Mouse (Mus musculus): Measurements from ENCODE around the gene Rpl18a. TPM values are rescaled to one million over a fixed set of nuclear protein-coding genes. Genes with fewer than 3 reads are reported as not detected.

Gene Rpl18a
- polyA plus RNA-seq, 1 experiment from 2014 or later = 2,704 TPM

- Histone ChIP-seq H3K4me2 (replicated peaks) (peak overlapping the region; percentile 76), H3K9me3 (ENCODE audit: control insufficient read depth, low read length) (no peaks in the 10 kb centered on the region), H3K9ac (peak overlapping the region; percentile 70), H3K36me3 (replicated peaks; ENCODE audit: control insufficient read depth, insufficient read depth) (peaks cover 10% of the 10 kb centered on the region; the same call in 1 of the 2 replicates), H3K27me3 (ENCODE audit: control insufficient read depth, insufficient read depth, low read length) (no peaks in the 10 kb centered on the region), H3K4me1 (replicated peaks; ENCODE audit: control insufficient read depth, insufficient read depth, low read length) (peaks cover 19% of the 10 kb centered on the region), H3K27ac (no peak overlapping the region), H3K4me3 (replicated peaks; ENCODE audit: low read length) (peak overlapping the region; percentile 41)
- 8% methylated on average over 29 of the region's 33 CpGs for WGBS
- DNase-seq (ENCODE audit: low spot score) (peak; percentile 70), ATAC-seq (ENCODE audit: low FRiP score) (peak; percentile 82)
These were observed 40.5 kb downstream of the Rpl18a start for GRCm38 (mm10) chr8:70856541-70857197.

GRCm38 (mm10) chr8:70856028-70856427, 41.2 kb downstream of the Rpl18a start:
- DNase-seq (ENCODE audit: low spot score) (no peak), ATAC-seq (ENCODE audit: low FRiP score) (no peak)
- peak overlapping the region; percentile 76; the same call in 1 of the 2 replicates for H3K4me2 ChIP-seq (replicated peaks)
- peak overlapping the region; percentile 41; the same call in 1 of the 2 replicates for H3K4me3 ChIP-seq (replicated peaks; ENCODE audit: low read length)
- peaks cover 10% of the 10 kb centered on the region; the same call in 1 of the 2 replicates for H3K36me3 ChIP-seq (replicated peaks; ENCODE audit: control insufficient read depth, insufficient read depth)
- H3K9ac ChIP-seq = 0 out of 2 replicates have a peak overlapping the region, but pooled peaks have one; percentile 70
- peaks cover 19% of the 10 kb centered on the region for H3K4me1 ChIP-seq (replicated peaks; ENCODE audit: control insufficient read depth, insufficient read depth, low read length)
- no peaks in the 10 kb centered on the region for H3K27me3 ChIP-seq (ENCODE audit: control insufficient read depth, insufficient read depth, low read length)
- no peaks in the 10 kb centered on the region for H3K9me3 ChIP-seq (ENCODE audit: control insufficient read depth, low read length)
- 69% methylated on average over 5 of the region's 5 CpGs for WGBS
- no peak overlapping the region for H3K27ac ChIP-seq

- 91% methylated on average over 2 of the region's 2 CpGs for WGBS
These were observed 43.3 kb downstream of the Rpl18a start for GRCm38 (mm10) chr8:70853863-70854262.

GRCm38 (mm10) chr8:70852595-70853231, 44.5 kb downstream of the Rpl18a start:
- Histone ChIP-seq H3K9me3 (ENCODE audit: control insufficient read depth, low read length) (no peaks in the 10 kb centered on the region), H3K27me3 (ENCODE audit: control insufficient read depth, insufficient read depth, low read length) (no peaks in the 10 kb centered on the region), H3K4me3 (replicated peaks; ENCODE audit: low read length) (no peak overlapping the region), H3K36me3 (replicated peaks; ENCODE audit: control insufficient read depth, insufficient read depth) (peaks cover 10% of the 10 kb centered on the region; the same call in 1 of the 2 replicates), H3K4me1 (replicated peaks; ENCODE audit: control insufficient read depth, insufficient read depth, low read length) (peaks cover 13% of the 10 kb centered on the region), H3K27ac (no peak overlapping the region), H3K4me2 (replicated peaks) (no peak overlapping the region), H3K9ac (no peak overlapping the region)
- ATAC-seq (ENCODE audit: low FRiP score) (no peak), DNase-seq (ENCODE audit: low spot score) (no peak)
- 89% methylated on average over 41 of the region's 41 CpGs for WGBS

More at GRCm38 (mm10) chr8:70853863-70854262, 43.3 kb downstream of the Rpl18a start:
- no peaks in the 10 kb centered on the region for H3K27me3 ChIP-seq (ENCODE audit: control insufficient read depth, insufficient read depth, low read length)
- ATAC-seq (ENCODE audit: low FRiP score) (no peak), DNase-seq (ENCODE audit: low spot score) (no peak)
- no peak overlapping the region for H3K4me2 ChIP-seq (replicated peaks)
- peaks cover 10% of the 10 kb centered on the region; the same call in 1 of the 2 replicates for H3K36me3 ChIP-seq (replicated peaks; ENCODE audit: control insufficient read depth, insufficient read depth)
- no peak overlapping the region for H3K9ac ChIP-seq
- H3K27ac ChIP-seq = no peak overlapping the region
- H3K4me1 ChIP-seq (replicated peaks; ENCODE audit: control insufficient read depth, insufficient read depth, low read length) = peaks cover 19% of the 10 kb centered on the region
- no peaks in the 10 kb centered on the region for H3K9me3 ChIP-seq (ENCODE audit: control insufficient read depth, low read length)
- H3K4me3 ChIP-seq (replicated peaks; ENCODE audit: low read length) = no peak overlapping the region

- ATAC-seq (ENCODE audit: low FRiP score) (no peak), DNase-seq (ENCODE audit: low spot score) (no peak)
- Histone ChIP-seq H3K36me3 (replicated peaks; ENCODE audit: control insufficient read depth, insufficient read depth) (peaks cover 10% of the 10 kb centered on the region; the same call in 1 of the 2 replicates), H3K4me1 (replicated peaks; ENCODE audit: control insufficient read depth, insufficient read depth, low read length) (peaks cover 9% of the 10 kb centered on the region), H3K9me3 (ENCODE audit: control insufficient read depth, low read length) (no peaks in the 10 kb centered on the region), H3K27me3 (ENCODE audit: control insufficient read depth, insufficient read depth, low read length) (no peaks in the 10 kb centered on the region), H3K4me3 (replicated peaks; ENCODE audit: low read length) (no peak overlapping the region), H3K9ac (no peak overlapping the region), H3K4me2 (replicated peaks) (no peak overlapping the region), H3K27ac (no peak overlapping the region)
- 70% methylated on average over 5 of the region's 6 CpGs for WGBS
These were observed 45.4 kb downstream of the Rpl18a start for GRCm38 (mm10) chr8:70851837-70852236.

- peaks cover 4% of the 10 kb centered on the region; the same call in 1 of the 2 replicates for H3K4me1 ChIP-seq (replicated peaks; ENCODE audit: control insufficient read depth, insufficient read depth, low read length)
- no peak overlapping the region for H3K9ac ChIP-seq
- 96% methylated on average over 4 of the region's 4 CpGs for WGBS
- H3K4me2 ChIP-seq (replicated peaks) = no peak overlapping the region
- no peak overlapping the region for H3K4me3 ChIP-seq (replicated peaks; ENCODE audit: low read length)
- ATAC-seq (ENCODE audit: low FRiP score) = no peak
- H3K27me3 ChIP-seq (ENCODE audit: control insufficient read depth, insufficient read depth, low read length) = no peaks in the 10 kb centered on the region
- DNase-seq (ENCODE audit: low spot score) = no peak
- H3K27ac ChIP-seq = no peak overlapping the region
- peaks cover 10% of the 10 kb centered on the region; the same call in 1 of the 2 replicates for H3K36me3 ChIP-seq (replicated peaks; ENCODE audit: control insufficient read depth, insufficient read depth)
- no peaks in the 10 kb centered on the region for H3K9me3 ChIP-seq (ENCODE audit: control insufficient read depth, low read length)
These were observed 46.3 kb downstream of the Rpl18a start for GRCm38 (mm10) chr8:70850947-70851346.

- Histone ChIP-seq H3K4me1 (replicated peaks; ENCODE audit: control insufficient read depth, insufficient read depth, low read length) (peaks cover 4% of the 10 kb centered on the region; the same call in 1 of the 2 replicates), H3K27me3 (ENCODE audit: control insufficient read depth, insufficient read depth, low read length) (no peaks in the 10 kb centered on the region), H3K9ac (no peak overlapping the region), H3K9me3 (ENCODE audit: control insufficient read depth, low read length) (no peaks in the 10 kb centered on the region), H3K4me3 (replicated peaks; ENCODE audit: low read length) (no peak overlapping the region), H3K27ac (no peak overlapping the region), H3K4me2 (replicated peaks) (no peak overlapping the region), H3K36me3 (replicated peaks; ENCODE audit: control insufficient read depth, insufficient read depth) (peaks cover 10% of the 10 kb centered on the region; the same call in 1 of the 2 replicates)
- no peak for DNase-seq (ENCODE audit: low spot score)
- 85% methylated on average over 7 of the region's 7 CpGs for WGBS
- ATAC-seq (ENCODE audit: low FRiP score) = no peak
These were observed 46.9 kb downstream of the Rpl18a start for GRCm38 (mm10) chr8:70850132-70850845.

- Histone ChIP-seq H3K4me1 (replicated peaks; ENCODE audit: control insufficient read depth, insufficient read depth, low read length) (peaks cover 3% of the 10 kb centered on the region; the same call in 1 of the 2 replicates), H3K9me3 (ENCODE audit: control insufficient read depth, low read length) (no peaks in the 10 kb centered on the region), H3K9ac (no peak overlapping the region), H3K4me3 (replicated peaks; ENCODE audit: low read length) (no peak overlapping the region), H3K27ac (no peak overlapping the region), H3K4me2 (replicated peaks) (no peak overlapping the region), H3K27me3 (ENCODE audit: control insufficient read depth, insufficient read depth, low read length) (no peaks in the 10 kb centered on the region), H3K36me3 (replicated peaks; ENCODE audit: control insufficient read depth, insufficient read depth) (peaks cover 10% of the 10 kb centered on the region; the same call in 1 of the 2 replicates)
- ATAC-seq (ENCODE audit: low FRiP score) = no peak
- WGBS = 87% methylated on average over 3 of the region's 3 CpGs
- DNase-seq (ENCODE audit: low spot score) = no peak
These were observed 47.8 kb downstream of the Rpl18a start for GRCm38 (mm10) chr8:70849333-70849990.
